Mouse (Mus musculus): ENCODE data around the gene Nckap5. TPM values are rescaled to one million over a fixed set of nuclear protein-coding genes. Genes with fewer than 3 reads are reported as not detected.

The Nckap5 gene
- total RNA-seq, 1 experiment from 2014 or later, result 39.6 TPM

DNA sequence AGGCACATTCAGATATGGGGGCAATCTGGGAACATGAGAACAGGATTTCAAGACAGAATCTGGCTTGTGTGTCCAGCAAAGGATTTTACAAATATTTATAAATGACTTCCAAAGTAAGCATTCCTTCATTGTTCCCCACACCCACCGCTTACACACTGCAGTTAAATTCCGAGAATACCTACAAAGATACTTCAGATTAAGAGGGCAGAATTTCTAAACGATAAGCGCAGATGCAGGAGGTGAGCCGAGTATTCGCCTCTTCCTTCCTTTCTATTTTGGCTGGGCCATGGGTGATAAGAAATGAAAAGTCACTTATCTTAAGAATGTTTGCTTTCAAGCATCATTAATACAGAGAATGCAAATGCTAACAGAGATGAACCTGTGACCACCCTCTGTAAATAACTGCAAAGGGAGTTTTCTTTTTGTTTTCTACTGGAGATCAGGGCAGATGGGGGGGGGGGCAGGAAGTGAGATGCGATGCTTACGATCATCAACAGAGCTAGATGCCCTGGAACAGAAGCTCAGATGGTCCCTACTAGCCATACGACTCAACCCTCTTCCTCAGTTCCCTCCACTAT lies 213.0 kb downstream of the Nckap5 start:
- DNase-seq, result no peak

GRCm38 (mm10) chr1:126616964-126617363 lies 213.6 kb downstream of the Nckap5 start:
- no peak for DNase-seq

- DNase-seq, result no peak
These were observed 217.7 kb downstream of the Nckap5 start for GRCm38 (mm10) chr1:126612916-126613315.

GRCm38 (mm10) chr1:126608586-126608985 lies 222.0 kb downstream of the Nckap5 start:
- DNase-seq, result no peak

GRCm38 (mm10) chr1:126606189-126607080 lies 224.2 kb downstream of the Nckap5 start:
- no peak for DNase-seq

- DNase-seq, result no peak
These were observed 226.0 kb downstream of the Nckap5 start for GRCm38 (mm10) chr1:126604551-126604950.

- DNase-seq, result no peak
These were observed 226.7 kb downstream of the Nckap5 start for GRCm38 (mm10) chr1:126603771-126604515.

- DNase-seq, result no peak
These were observed 230.0 kb downstream of the Nckap5 start for GRCm38 (mm10) chr1:126600596-126600995.

GRCm38 (mm10) chr1:126597376-126597775 lies 233.2 kb downstream of the Nckap5 start:
- DNase-seq, result peak; percentile 17

GRCm38 (mm10) chr1:126594796-126595195 lies 235.8 kb downstream of the Nckap5 start:
- DNase-seq, result no peak

GRCm38 (mm10) chr1:126593044-126593805 lies 237.4 kb downstream of the Nckap5 start:
- peak; percentile 60 for DNase-seq

DNA sequence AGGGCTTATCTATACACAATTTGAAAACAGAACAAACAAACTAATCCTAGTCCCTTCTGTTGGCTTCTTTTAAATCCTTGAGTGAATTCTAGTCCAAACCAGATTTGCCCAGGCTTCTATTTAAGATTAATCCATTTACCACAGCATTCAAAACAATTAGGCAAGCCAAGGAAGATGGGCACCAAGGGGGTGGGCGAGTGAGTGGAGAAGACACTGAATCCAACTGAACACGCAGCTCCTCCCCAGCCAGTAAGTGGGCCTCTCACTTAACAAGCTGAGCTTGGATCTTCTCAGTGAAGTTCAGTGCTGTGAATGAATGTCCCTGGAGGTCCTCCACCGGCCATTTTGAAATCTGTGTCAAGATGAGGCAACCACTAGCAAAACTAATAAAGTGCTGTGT lies 239.7 kb downstream of the Nckap5 start:
- no peak for DNase-seq

DNA sequence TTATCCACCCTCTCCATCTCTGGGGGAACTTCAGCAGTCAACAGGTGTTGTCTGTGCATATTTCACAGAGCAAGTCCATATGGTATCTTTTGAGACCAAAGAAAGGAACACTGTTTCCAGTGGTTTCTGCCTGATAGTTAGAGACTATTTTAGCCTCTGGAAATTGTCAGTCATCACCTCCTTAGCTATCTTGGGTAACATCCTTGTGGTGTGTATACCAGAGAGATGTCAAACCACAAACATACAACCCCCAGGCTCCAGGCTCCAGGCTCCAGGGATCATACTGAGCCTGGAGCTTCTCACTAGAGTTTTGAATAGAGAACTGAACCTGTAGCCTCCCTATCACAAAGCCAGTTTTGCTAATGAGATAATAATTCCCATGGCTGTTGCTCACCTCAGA lies 252.4 kb downstream of the Nckap5 start:
- DNase-seq, result no peak

GRCm38 (mm10) chr1:126574295-126574694 lies 256.3 kb downstream of the Nckap5 start:
- no peak for DNase-seq

DNA sequence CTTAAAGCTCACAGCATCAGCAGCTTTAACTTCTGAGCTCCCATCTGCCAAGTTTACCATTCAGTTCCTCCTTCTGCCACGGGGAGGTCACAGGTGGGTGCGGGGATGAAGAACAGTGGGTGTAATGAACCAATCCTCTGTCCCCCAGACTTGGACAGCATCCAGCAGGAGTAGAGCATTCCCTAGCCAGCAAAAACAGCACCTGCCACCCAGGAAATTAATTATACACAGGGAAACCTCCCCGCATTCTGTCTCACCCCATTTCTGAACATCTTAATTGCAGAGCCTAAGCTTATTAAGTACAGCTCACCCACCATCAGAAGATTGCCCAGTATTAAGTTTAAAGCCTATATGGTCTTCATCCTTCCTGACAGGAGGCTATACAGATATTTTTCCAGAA lies 256.9 kb downstream of the Nckap5 start:
- DNase-seq, result no peak

DNA sequence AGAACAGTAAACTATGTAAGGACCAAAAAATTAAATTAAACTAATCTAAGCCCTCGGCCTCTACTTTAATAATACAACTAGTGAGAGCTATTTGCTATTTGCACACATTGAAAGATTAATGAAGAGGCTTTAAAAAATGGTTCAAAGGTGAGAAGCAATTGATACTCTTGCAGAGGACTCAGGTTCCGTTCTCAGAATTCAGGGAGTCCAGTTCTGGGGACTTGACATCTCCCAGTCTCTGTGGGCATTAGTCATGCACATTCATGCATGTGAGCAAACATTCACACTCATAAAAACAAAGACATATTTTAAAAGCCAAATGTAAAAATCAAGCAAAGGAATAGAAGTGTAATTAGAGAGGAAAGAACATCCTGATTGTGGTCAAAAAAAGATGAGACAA lies 257.5 kb downstream of the Nckap5 start:
- no peak for DNase-seq

- DNase-seq, result no peak
These were observed 260.9 kb downstream of the Nckap5 start for GRCm38 (mm10) chr1:126569611-126570238.

- peak; percentile 65 for DNase-seq
These were observed 261.9 kb downstream of the Nckap5 start for GRCm38 (mm10) chr1:126568520-126569197.

- peak; percentile 52 for DNase-seq
These were observed 265.4 kb downstream of the Nckap5 start for GRCm38 (mm10) chr1:126565151-126565725.

- no peak for DNase-seq
These were observed 269.7 kb downstream of the Nckap5 start for GRCm38 (mm10) chr1:126560931-126561330.

Measured in adrenal gland, postnatal 14 days (tissue).